10 mouse cellular contexts compared by ENCODE assay signal in the genomic region with DNA sequence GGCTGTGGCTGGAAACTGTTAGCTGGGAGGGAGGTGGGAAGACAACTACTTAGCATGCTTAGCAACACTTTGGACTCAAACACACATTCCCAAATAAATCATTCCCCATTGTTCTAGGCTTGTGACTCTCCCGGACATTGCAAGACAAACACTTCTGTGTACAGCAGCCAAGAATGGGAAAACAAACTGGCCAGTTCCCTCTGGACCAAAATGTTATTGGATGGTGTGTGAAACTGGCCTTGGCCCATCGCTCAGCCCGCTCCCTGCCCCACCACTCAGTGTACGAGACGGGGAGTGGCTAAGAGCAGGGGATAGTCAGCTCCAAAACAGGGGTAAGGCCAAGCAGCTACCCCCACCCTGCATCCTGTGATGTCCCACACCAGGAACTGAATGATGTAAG. TPM values are rescaled to one million over a fixed set of nuclear protein-coding genes. Genes with fewer than 3 reads are reported as not detected.
DNase-seq lines count a peak whose midpoint lies in the region; ATAC-seq lines count a peak whose summit lies in the region.
"Had no signal": no experiment of that assay in that cellular context is flagged by ENCODE, and none has a peak within 500 bp of the region (broad histone marks: within the 10 kb centered on the region; RNA-seq: fewer than 3 reads in every experiment).

No protein-coding gene starts in this region.

- H3K36me3 ChIP-seq in hindbrain, embryonic 12.5 days, result no peaks in the 10 kb centered on the region
- H3K36me3 ChIP-seq in hindbrain, embryonic 10.5 days, result no peaks in the 10 kb centered on the region
- no peaks in the 10 kb centered on the region for H3K36me3 ChIP-seq in heart, embryonic 16.5 days (ENCODE audit: control insufficient read depth, insufficient read depth)
- H3K36me3 ChIP-seq: embryonic facial prominence, embryonic 12.5 days had no signal

- H3K4me1 ChIP-seq in hindbrain, embryonic 12.5 days, result peaks cover 8% of the 10 kb centered on the region
- peaks cover 8% of the 10 kb centered on the region for H3K4me1 ChIP-seq in hindbrain, embryonic 10.5 days (replicated peaks)
- peaks cover 5% of the 10 kb centered on the region for H3K4me1 ChIP-seq in heart, embryonic 16.5 days (ENCODE audit: control insufficient read depth, insufficient read depth, low read length)
- H3K4me1 ChIP-seq: embryonic facial prominence, embryonic 12.5 days had no signal

- no peak overlapping the region for H3K4me2 ChIP-seq in hindbrain, embryonic 12.5 days (replicated peaks)
- H3K4me2 ChIP-seq in heart, embryonic 16.5 days (ENCODE audit: low read depth, low read length), result no peak overlapping the region
- H3K4me2 ChIP-seq: embryonic facial prominence, embryonic 12.5 days had no signal

- H3K9me3 ChIP-seq in hindbrain, embryonic 12.5 days (replicated peaks), result no peaks in the 10 kb centered on the region
- H3K9me3 ChIP-seq in hindbrain, embryonic 10.5 days, result 0 out of 2 replicates have a peak, but pooled peaks cover 2% of the 10 kb centered on the region
- peaks cover 7% of the 10 kb centered on the region; the same call in 1 of the 2 replicates for H3K9me3 ChIP-seq in heart, embryonic 16.5 days (replicated peaks; ENCODE audit: control insufficient read depth, low read length)
- H3K9me3 ChIP-seq: embryonic facial prominence, embryonic 12.5 days had no signal

- H3K27ac ChIP-seq in hindbrain, embryonic 12.5 days, result no peak overlapping the region
- H3K27ac ChIP-seq in hindbrain, embryonic 10.5 days, result no peak overlapping the region
- peak overlapping the region; percentile 41; the same call in 1 of the 2 replicates for H3K27ac ChIP-seq in heart, embryonic 16.5 days (ENCODE audit: low read length)
- H3K27ac ChIP-seq: embryonic facial prominence, embryonic 12.5 days had no signal

- H3K4me3 ChIP-seq in hindbrain, embryonic 12.5 days, result no peak overlapping the region
- H3K4me3 ChIP-seq in hindbrain, embryonic 10.5 days, result no peak overlapping the region
- H3K4me3 ChIP-seq in heart, embryonic 16.5 days (ENCODE audit: low read length), result no peak overlapping the region
- H3K4me3 ChIP-seq: embryonic facial prominence, embryonic 12.5 days had no signal

- peak; percentile 54; the same call in 1 of the 2 replicates for ATAC-seq in hindbrain, embryonic 12.5 days (ENCODE audit: low FRiP score)
- peak; percentile 43 for ATAC-seq in heart, embryonic 16.5 days (replicated peaks; ENCODE audit: extremely low read depth, insufficient read depth, low FRiP score)
- no peak for ATAC-seq in CD4-positive, CD25-positive, alpha-beta regulatory T cell, adult 4 months
- no peak for ATAC-seq in megakaryocyte progenitor cell, adult 5-6 weeks (replicated peaks; ENCODE audit: poor library complexity)

- DNase-seq in hindbrain, embryonic 10.5 days (ENCODE audit: low spot score), result no peak
- DNase-seq in brain, embryonic 18.5 days (ENCODE audit: low read depth, low spot score), result peak; percentile 39
- peak; percentile 58 to 74 for DNase-seq in kidney, postnatal 4 days
- DNase-seq in lung, postnatal 25 days (ENCODE audit: low spot score), result peak; percentile 91

- WGBS in hindbrain, embryonic 12.5 days, result 65% methylated on average over 5 of the region's 5 CpGs
- WGBS in hindbrain, embryonic 10.5 days, result 72% methylated on average over 5 of the region's 5 CpGs
- WGBS in heart, embryonic 16.5 days, result 61% methylated on average over 5 of the region's 5 CpGs

- H3K9ac ChIP-seq in hindbrain, embryonic 12.5 days, result no peak overlapping the region
- H3K9ac ChIP-seq in heart, embryonic 16.5 days (ENCODE audit: low read length), result no peak overlapping the region
- H3K9ac ChIP-seq: embryonic facial prominence, embryonic 12.5 days had no signal

- H3K27me3 ChIP-seq in hindbrain, embryonic 12.5 days, result no peaks in the 10 kb centered on the region
- H3K27me3 ChIP-seq in hindbrain, embryonic 10.5 days (ENCODE audit: insufficient read depth, poor library complexity, severe bottlenecking), result no peaks in the 10 kb centered on the region
- no peaks in the 10 kb centered on the region for H3K27me3 ChIP-seq in heart, embryonic 16.5 days (ENCODE audit: control insufficient read depth, insufficient read depth, low read length)
- H3K27me3 ChIP-seq: embryonic facial prominence, embryonic 12.5 days had no signal

RNA-seq across cellular contexts. Expression of a gene that starts 36.2 kb away (rescaled TPM):
- 1.6 and 1.8 TPM in 2 replicates for polyA plus RNA-seq in hindbrain, embryonic 12.5 days (2016; fragmentation: Nextera tagmentation; extraction: Ambion mirVana)
- 0.61 and 0.64 TPM in 2 replicates for polyA plus RNA-seq in hindbrain, embryonic 10.5 days (2016; fragmentation: Nextera tagmentation; extraction: Ambion mirVana)
- 1.2 and 1.4 TPM in 2 replicates for polyA plus RNA-seq in heart, embryonic 16.5 days (2015; fragmentation: Nextera tagmentation; extraction: Ambion mirVana)
- not detected for polyA plus RNA-seq in CD4-positive, CD25-positive, alpha-beta regulatory T cell, adult 4 months (2017; shearing (Covaris generic))
- not detected in 2 replicates for total RNA-seq in megakaryocyte progenitor cell, adult 5-6 weeks (2015)
- not detected in 2 replicates for total RNA-seq in megakaryocyte progenitor cell, adult 5-6 weeks (2017)
- polyA plus RNA-seq: liver, adult 2 months had no signal

Comparison
In these comparisons a context has a peak if more than half of its experiments do, and no peak if none do; other contexts are left out.
1. ATAC-seq: peak in hindbrain, embryonic 12.5 days (single experiment) and heart, embryonic 16.5 days (single experiment); none in CD4-positive, CD25-positive, alpha-beta regulatory T cell, adult 4 months (single experiment) and megakaryocyte progenitor cell, adult 5-6 weeks (single experiment).